Mouse (Mus musculus): Measurements from ENCODE around the gene Ctc1.

GRCm38 (mm10) chr11:69005193-69005592 lies 10.5 kb upstream of the Ctc1 start:
- TF ChIP-seq CTCF (IDR thresholded peaks at IDR 0.05; ENCODE audit: borderline replicate concordance, insufficient read depth, low read length): no peak
- TF ChIP-seq POLR2A (IDR thresholded peaks at IDR 0.05; ENCODE audit: low read depth, low read length): no peak
